Mouse (Mus musculus) olfactory bulb, adult 2 months (tissue): ENCODE measurements around the gene Pik3cb. TPM values are rescaled to one million over a fixed set of nuclear protein-coding genes. Genes with fewer than 3 reads are reported as not detected.

Experiments used
- H3K27ac ChIP-seq: fragments of 200-500 bp; 2 replicates; pipeline ENCODE4 v1.5.1; 2012; ENCODE audit warnings: low read depth, low read length; ENCODE audit not compliant: insufficient read depth
- H3K4me1 ChIP-seq: fragments of 200-500 bp; 2 replicates; pipeline ENCODE4 v1.6.1; 2012; ENCODE audit warnings: low read length; ENCODE audit not compliant: control insufficient read depth, insufficient read depth
- H3K4me3 ChIP-seq: fragments of 200-500 bp; 2 replicates; pipeline ENCODE4 v1.5.1; 2012; ENCODE audit warnings: mild to moderate bottlenecking, low read depth, low read length, moderate library complexity; ENCODE audit not compliant: insufficient read depth
- CTCF ChIP-seq: fragments of 200-500 bp; IDR thresholded peaks from 2 replicates; pipeline ENCODE4 v1.5.1; 2012; ENCODE audit warnings: low read depth, mild to moderate bottlenecking, low read length, moderate library complexity; ENCODE audit not compliant: insufficient read depth
- POLR2A ChIP-seq: fragments of 200-500 bp; IDR thresholded peaks from 2 replicates; pipeline ENCODE4 v1.6.1; 2012; ENCODE audit warnings: mild to moderate bottlenecking, low read depth, low read length, moderate library complexity; ENCODE audit not compliant: insufficient read depth
- WGBS: fragments of 180-500 bp; shearing (Covaris S2); methylation state at CpG from one replicate; pipeline ENCODE4 v1.1.7; 2018; 5-methylcytosine and 5-hydroxymethylcytosine counted together
- polyA plus RNA-seq: library from polyadenylated mRNA; stranded (reverse); fragments of >200 nt; gene quantifications from 2 replicates; pipeline ENCODE4 v1.2.4, GENCODE M21; 2012; ENCODE audit warnings: low replicate concordance; ENCODE audit not compliant: missing spikeins, insufficient read depth, insufficient read length

Gene Pik3cb
- polyA plus RNA-seq, 1 experiment: not detected

GRCm38 (mm10) chr9:99139194-99140023, 1.0 kb downstream of the Pik3cb start:
- WGBS: under 1% methylated on average over 75 of the region's 77 CpGs

GRCm38 (mm10) chr9:99137301-99137700, 3.1 kb downstream of the Pik3cb start:
- no peak overlapping the region for H3K27ac ChIP-seq
- TF ChIP-seq CTCF (no peak), POLR2A (no peak)
- H3K4me1 ChIP-seq: peaks cover 2% of the 10 kb centered on the region
- no peak overlapping the region for H3K4me3 ChIP-seq
- 90% methylated on average over 5 of the region's 5 CpGs for WGBS

More at GRCm38 (mm10) chr9:99139194-99140023, 1.0 kb downstream of the Pik3cb start:
- Histone ChIP-seq H3K4me1 (peaks cover 2% of the 10 kb centered on the region), H3K27ac (peak overlapping the region; percentile 34), H3K4me3 (peak overlapping the region; percentile 83)
- TF ChIP-seq CTCF: no peak
- no peak for TF ChIP-seq POLR2A

GRCm38 (mm10) chr9:99131951-99132470, 8.4 kb downstream of the Pik3cb start:
- Histone ChIP-seq H3K4me3 (no peak overlapping the region), H3K4me1 (peaks cover 9% of the 10 kb centered on the region), H3K27ac (no peak overlapping the region)
- WGBS: 55% methylated on average over 3 of the region's 3 CpGs
- TF ChIP-seq POLR2A (no peak), CTCF (no peak)

GRCm38 (mm10) chr9:99131119-99131518, 9.3 kb downstream of the Pik3cb start:
- WGBS: 95% methylated on average over 4 of the region's 4 CpGs
- H3K27ac ChIP-seq: no peak overlapping the region
- TF ChIP-seq POLR2A (no peak), CTCF (no peak)
- H3K4me1 ChIP-seq: peaks cover 9% of the 10 kb centered on the region
- no peak overlapping the region for H3K4me3 ChIP-seq

- WGBS: 36% methylated on average over 7 of the region's 7 CpGs
- no peak for TF ChIP-seq POLR2A
- no peak for TF ChIP-seq CTCF
- no peak overlapping the region for H3K4me3 ChIP-seq
- H3K27ac ChIP-seq: no peak overlapping the region
- H3K4me1 ChIP-seq: peaks cover 9% of the 10 kb centered on the region
Measured at GRCm38 (mm10) chr9:99127578-99127977, 12.8 kb downstream of the Pik3cb start.

- whole genome bisulfite sequencing: 90% methylated on average over 4 of the region's 4 CpGs
- no peak for TF ChIP-seq POLR2A
- TF ChIP-seq CTCF: no peak
Measured at GRCm38 (mm10) chr9:99122749-99123148, 17.7 kb downstream of the Pik3cb start.

GRCm38 (mm10) chr9:99112409-99112808, 28.0 kb downstream of the Pik3cb start:
- Histone ChIP-seq H3K4me1 (peaks cover 6% of the 10 kb centered on the region; the same call in 1 of the 2 replicates), H3K27ac (no peak overlapping the region), H3K4me3 (no peak overlapping the region)
- 51% methylated on average over 12 of the region's 12 CpGs for WGBS
- TF ChIP-seq POLR2A (no peak), CTCF (no peak)

More at GRCm38 (mm10) chr9:99122749-99123148, 17.7 kb downstream of the Pik3cb start:
- H3K4me1 ChIP-seq: peaks cover 2% of the 10 kb centered on the region; the same call in 1 of the 2 replicates
- H3K4me3 ChIP-seq: no peak overlapping the region
- no peak overlapping the region for H3K27ac ChIP-seq

- Histone ChIP-seq H3K4me3 (no peak overlapping the region), H3K4me1 (peaks cover 6% of the 10 kb centered on the region; the same call in 1 of the 2 replicates), H3K27ac (no peak overlapping the region)
- no peak for TF ChIP-seq POLR2A
- no peak for TF ChIP-seq CTCF
- WGBS: 86% methylated on average over 1 of the region's 1 CpGs
Measured at GRCm38 (mm10) chr9:99111085-99111484, 29.3 kb downstream of the Pik3cb start.

GRCm38 (mm10) chr9:99110213-99110612, 30.2 kb downstream of the Pik3cb start:
- WGBS: 46% methylated on average over 5 of the region's 5 CpGs
- Histone ChIP-seq H3K4me3 (no peak overlapping the region), H3K27ac (no peak overlapping the region; the same call in 1 of the 2 replicates), H3K4me1 (peaks cover 6% of the 10 kb centered on the region; the same call in 1 of the 2 replicates)
- TF ChIP-seq CTCF (no peak), POLR2A (no peak)
